Mouse (Mus musculus): Measurements from ENCODE around the gene Eci1. TPM values are rescaled to one million over a fixed set of nuclear protein-coding genes. Genes with fewer than 3 reads are reported as not detected.
A peak's percentile ranks its signal among the peaks of the same experiment; 100 is the strongest.
"Not testable (repeated sequence)": the region's sequence is repeated elsewhere in the genome, so short reads cannot be mapped to it uniquely, and the experiment has no call there.

Eci1 gene
- total RNA-seq (2021): 100 to 1,000 TPM; 303 to 325 TPM
- 163 and 182 TPM in 2 replicates for polyA plus RNA-seq (2012; rRNA removed)
- long read RNA-seq, transcript Eci1-205 (7 exons, 1,137 nt): major isoform, 237 of 251 reads
- long read RNA-seq, partial matches to known transcripts: 11 of 251 reads
- long read RNA-seq, other reads (novel, unspliced or antisense): 2 of 251 reads

GRCm38 (mm10) chr17:24426471-24427169 is at the start of gene Eci1:
Eci1 (plus strand) TSS chr17:24426641.
- DNase-seq: peak; percentile 99

GRCm38 (mm10) chr17:24378496-24378895 is 47.9 kb upstream of the Eci1 start:
- DNase-seq: peak; percentile 73

GRCm38 (mm10) chr17:24383789-24384188 is 42.7 kb upstream of the Eci1 start:
- no peak for DNase-seq

GRCm38 (mm10) chr17:24388711-24389110 is 37.7 kb upstream of the Eci1 start:
- DNase-seq: no peak

- DNase-seq: peak; percentile 78
These were observed 36.6 kb upstream of the Eci1 start for GRCm38 (mm10) chr17:24389865-24390264.

GRCm38 (mm10) chr17:24391149-24391548 is 35.3 kb upstream of the Eci1 start:
- DNase-seq: no peak

- no peak for DNase-seq
These were observed 32.9 kb upstream of the Eci1 start for GRCm38 (mm10) chr17:24393527-24393926.

- peak; percentile 52 for DNase-seq
These were observed 32.0 kb upstream of the Eci1 start for GRCm38 (mm10) chr17:24394456-24394855.

GRCm38 (mm10) chr17:24402371-24402770 is 24.1 kb upstream of the Eci1 start:
- DNase-seq: peak; percentile 93

GRCm38 (mm10) chr17:24407116-24407803 is 19.2 kb upstream of the Eci1 start:
- DNase-seq: no peak

GRCm38 (mm10) chr17:24413557-24414211 is 12.8 kb upstream of the Eci1 start:
- DNase-seq: no peak

GRCm38 (mm10) chr17:24414230-24414976 is 12.0 kb upstream of the Eci1 start, which contains the start of gene Rnps1:
Rnps1 (plus strand) TSS chr17:24414565.
- peak; percentile 95 for DNase-seq

GRCm38 (mm10) chr17:24415011-24415410 is 11.4 kb upstream of the Eci1 start:
- no peak for DNase-seq

- DNase-seq: no peak
These were observed 10.3 kb upstream of the Eci1 start for GRCm38 (mm10) chr17:24416051-24416652.

- DNase-seq: no peak
These were observed 3.3 kb upstream of the Eci1 start for GRCm38 (mm10) chr17:24423114-24423513.

GRCm38 (mm10) chr17:24424489-24424888 is 2.0 kb upstream of the Eci1 start:
- DNase-seq: no peak

- DNase-seq: not testable (repeated sequence)
These were observed 1.1 kb upstream of the Eci1 start for GRCm38 (mm10) chr17:24425326-24425725.

- DNase-seq: no peak
These were observed 536 bp upstream of the Eci1 start for GRCm38 (mm10) chr17:24425905-24426304.

- peak; percentile 53 for DNase-seq
These were observed 723 bp downstream of the Eci1 start for GRCm38 (mm10) chr17:24427170-24427557.

GRCm38 (mm10) chr17:24429201-24429983 is 3.0 kb downstream of the Eci1 start:
- DNase-seq: peak; percentile 58

- peak; percentile 37 for DNase-seq
These were observed 10.6 kb downstream of the Eci1 start for GRCm38 (mm10) chr17:24437016-24437415.

Data from adrenal gland, adult 2 months (tissue).